Mouse (Mus musculus) brain, embryonic 14.5 days (tissue): Measurements from ENCODE around the gene H2-DMb1.

Source experiments
- CTCF ChIP-seq: fragments of 200-500 bp; IDR thresholded peaks from 2 replicates; pipeline ENCODE4 v1.5.1; 2012; ENCODE audit warnings: inconsistent platforms, mild to moderate bottlenecking, moderate library complexity, borderline replicate concordance; ENCODE audit not compliant: insufficient read depth, insufficient read length; ENCODE audit errors: extremely low read depth
- POLR2A ChIP-seq: fragments of 200-500 bp; IDR thresholded peaks from 2 replicates; pipeline ENCODE4 v1.6.1; 2012; ENCODE audit warnings: mild to moderate bottlenecking, inconsistent platforms, borderline replicate concordance; ENCODE audit not compliant: poor library complexity, insufficient read depth, insufficient read length, severe bottlenecking; ENCODE audit errors: extremely low read depth

DNA sequence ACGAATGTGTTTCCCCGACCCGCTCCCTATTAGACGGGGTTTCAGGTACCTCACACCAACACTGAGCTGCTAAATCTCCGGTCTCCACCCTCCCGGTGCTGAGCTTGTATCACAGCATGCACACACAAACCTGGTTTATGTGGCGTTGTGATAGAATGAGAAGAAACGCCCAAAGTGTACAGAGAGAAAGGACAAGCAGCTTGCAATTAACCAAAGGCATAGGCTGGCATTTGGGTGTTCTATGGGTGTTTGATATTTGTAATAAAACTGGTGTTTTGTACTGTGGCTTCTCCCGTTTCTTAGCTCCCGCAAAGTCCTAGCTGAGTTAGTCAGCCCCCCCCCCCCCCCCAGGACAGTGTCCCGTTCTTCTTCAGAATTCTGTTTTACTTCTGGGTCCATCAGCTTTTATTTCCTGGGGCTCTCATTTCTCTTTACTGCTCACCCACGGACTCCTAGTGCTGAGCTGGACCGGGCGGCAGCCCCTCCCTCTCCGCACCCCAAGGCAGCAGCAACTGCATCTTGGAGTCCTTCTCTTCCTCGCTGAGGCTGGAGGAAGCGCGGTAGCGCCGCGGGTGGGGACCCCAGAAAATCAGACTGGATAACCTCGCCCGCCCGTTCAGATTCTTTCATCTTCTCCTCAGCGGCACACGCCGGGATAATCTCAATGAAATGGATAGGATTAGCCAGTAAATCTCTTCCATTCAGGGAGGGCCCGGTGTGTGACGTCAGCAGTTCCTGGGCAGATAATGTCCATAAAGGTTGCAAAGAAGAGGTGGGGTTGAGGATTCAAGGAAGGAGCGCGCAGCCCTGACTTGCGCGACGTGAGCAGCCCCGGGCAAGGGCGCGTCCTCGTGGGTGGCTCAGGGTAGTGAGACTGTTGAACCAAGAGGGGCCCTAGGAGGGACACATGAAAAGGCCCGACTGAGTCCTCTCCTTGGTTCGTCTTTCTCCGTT is 44.3 kb downstream of the H2-DMb1 start, which contains the start of gene Psmb8:
- TF ChIP-seq CTCF = no peak
- no peak for TF ChIP-seq POLR2A
